11 mouse cellular contexts compared by ENCODE assay signal in the genomic region with DNA sequence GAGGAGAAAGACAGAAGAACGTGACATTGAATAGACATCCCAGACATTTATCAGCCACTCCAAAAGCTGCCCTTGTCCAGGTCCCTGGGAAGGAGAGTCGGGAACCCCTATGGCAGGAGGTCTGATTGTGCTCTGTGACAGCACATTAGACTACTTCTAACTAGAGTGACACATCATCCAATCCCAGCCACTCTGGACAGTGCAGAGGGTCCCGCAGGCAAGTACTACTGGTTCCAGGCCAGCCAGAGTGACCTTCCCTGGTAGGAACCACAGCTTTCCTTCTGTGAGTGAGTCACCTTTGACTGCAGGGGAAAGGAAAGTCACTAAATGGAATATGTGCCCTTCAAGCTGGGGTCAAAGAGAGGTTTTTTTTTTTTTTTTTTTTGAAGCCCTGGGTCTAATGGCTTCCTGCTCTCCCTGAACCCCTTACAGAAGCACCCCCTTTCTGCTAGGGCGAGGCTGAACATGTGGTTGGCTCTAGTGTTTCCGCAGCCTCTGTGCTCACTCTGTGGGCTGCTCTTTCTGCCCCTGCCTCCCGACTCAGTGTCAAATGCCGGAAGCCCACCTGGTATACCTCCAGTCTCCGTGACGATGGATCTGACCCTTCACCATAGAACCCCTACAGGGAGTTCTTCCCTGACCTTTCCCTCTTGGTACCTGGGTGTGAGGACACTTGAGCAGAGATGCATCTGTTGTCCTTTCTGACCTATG.
DNase-seq lines count a peak whose midpoint lies in the region; ATAC-seq and TF ChIP-seq lines count a peak whose summit lies in the region.
"Had no signal": no experiment of that assay in that cellular context is flagged by ENCODE, and none has a peak within 500 bp of the region (broad histone marks: within the 10 kb centered on the region; RNA-seq: fewer than 3 reads in every experiment).

No protein-coding gene starts in this region.

- WGBS in heart, embryonic 14.5 days: 74% methylated on average over 9 of the region's 9 CpGs
- 75% methylated on average over 9 of the region's 9 CpGs for WGBS in limb, embryonic 14.5 days

- no peak for TF ChIP-seq POLR2A in limb, embryonic 14.5 days (IDR thresholded peaks at IDR 0.05; ENCODE audit: borderline replicate concordance, extremely low read depth, insufficient read depth, insufficient read length)

- H3K4me2 ChIP-seq in heart, embryonic 14.5 days (ENCODE audit: low read length): no peak overlapping the region
- no peak overlapping the region for H3K4me2 ChIP-seq in limb, embryonic 14.5 days (replicated peaks; ENCODE audit: low read depth, low read length, severe bottlenecking)

- H3K36me3 ChIP-seq in heart, embryonic 14.5 days (ENCODE audit: control insufficient read depth, insufficient read depth, low read length): no peaks in the 10 kb centered on the region
- H3K36me3 ChIP-seq in limb, embryonic 14.5 days (ENCODE audit: control insufficient read depth, insufficient read depth, low read length): no peaks in the 10 kb centered on the region
- H3K36me3 ChIP-seq: midbrain, embryonic 15.5 days; neural tube, embryonic 13.5 days had no signal

- no peak for DNase-seq in heart, adult 11 months
- peak; percentile 35 to 36 for DNase-seq in thymus, adult 18-20 months
- no peak for DNase-seq in thymus, postnatal 0 days (ENCODE audit: low spot score)
- DNase-seq in limb, embryonic 14.5 days (ENCODE audit: low spot score): no peak
- DNase-seq in thymus, postnatal 4 days: peak; percentile 29
- no peak for DNase-seq in cerebellum, adult 8-10 months
- DNase-seq: liver had no signal

- H3K27ac ChIP-seq in heart, embryonic 14.5 days (replicated peaks in 1 of 2; ENCODE audit: control insufficient read depth in 1 of 2, insufficient read depth in 1 of 2, low read depth in 2 of 2, low read length in 2 of 2): peak overlapping the region in 1 of 2 experiments; percentile 93; a peak in 2 of 4 replicates
- peak overlapping the region; percentile 92 for H3K27ac ChIP-seq in limb, embryonic 14.5 days (replicated peaks; ENCODE audit: low read depth, low read length)

- peak overlapping the region; percentile 74; the same call in 1 of the 2 replicates for H3K9ac ChIP-seq in heart, embryonic 14.5 days (ENCODE audit: low read length)
- H3K9ac ChIP-seq in limb, embryonic 14.5 days (ENCODE audit: low read depth, low read length, severe bottlenecking): no peak overlapping the region
- H3K9ac ChIP-seq: midbrain, embryonic 15.5 days; neural tube, embryonic 13.5 days had no signal

- H3K27me3 ChIP-seq in heart, embryonic 14.5 days (ENCODE audit: control insufficient read depth, insufficient read depth, low read length): no peaks in the 10 kb centered on the region
- H3K27me3 ChIP-seq in limb, embryonic 14.5 days (ENCODE audit: control insufficient read depth, insufficient read depth, low read length): no peaks in the 10 kb centered on the region
- H3K27me3 ChIP-seq: midbrain, embryonic 15.5 days; neural tube, embryonic 13.5 days had no signal

- H3K4me1 ChIP-seq in heart, embryonic 14.5 days (ENCODE audit: control insufficient read depth in 2 of 2, insufficient read depth in 2 of 2, low read length in 2 of 2): peaks cover 16 to 17% of the 10 kb centered on the region in 2 experiments
- H3K4me1 ChIP-seq in limb, embryonic 14.5 days (ENCODE audit: control insufficient read depth, insufficient read depth, low read length): peaks cover 14% of the 10 kb centered on the region

- no peaks in the 10 kb centered on the region for H3K9me3 ChIP-seq in heart, embryonic 14.5 days (ENCODE audit: control insufficient read depth, low read length)
- no peaks in the 10 kb centered on the region for H3K9me3 ChIP-seq in limb, embryonic 14.5 days (ENCODE audit: control insufficient read depth, low read length)
- H3K9me3 ChIP-seq: midbrain, embryonic 15.5 days; neural tube, embryonic 13.5 days had no signal

- no peak for ATAC-seq in heart, embryonic 14.5 days (ENCODE audit: insufficient number of reproducible peaks, insufficient read depth, low FRiP score, low read depth)
- no peak for ATAC-seq in limb, embryonic 14.5 days (ENCODE audit: low FRiP score, low read depth)
- ATAC-seq: midbrain, embryonic 15.5 days had no signal

- no peak overlapping the region for H3K4me3 ChIP-seq in heart, embryonic 14.5 days (ENCODE audit: control insufficient read depth in 1 of 2, insufficient read depth in 1 of 2, low read depth in 1 of 2, low read length in 2 of 2)
- H3K4me3 ChIP-seq in limb, embryonic 14.5 days (replicated peaks; ENCODE audit: low read length): no peak overlapping the region
- H3K4me3 ChIP-seq: erythroblast, embryonic 14.5 days; midbrain, embryonic 15.5 days; neural tube, embryonic 13.5 days had no signal

Comparison
In these comparisons a context has a peak if more than half of its experiments do, and no peak if none do; other contexts are left out.
1. DNase-seq: peak in thymus, adult 18-20 months (2 of 2) and thymus, postnatal 4 days (single experiment); none in heart, adult 11 months (single experiment), thymus, postnatal 0 days (single experiment), limb, embryonic 14.5 days (single experiment) and cerebellum, adult 8-10 months (single experiment).